Mouse (Mus musculus) megakaryocyte-erythroid progenitor cell, adult 5-6 weeks (primary cell): ENCODE data around the gene Rhou. TPM values are rescaled to one million over a fixed set of nuclear protein-coding genes. Genes with fewer than 3 reads are reported as not detected.

Experiments used
- ATAC-seq: replicated peaks from 2 replicates; pipeline ENCODE4 v1.8.0; 2016; ENCODE audit warnings: mild to moderate bottlenecking, inconsistent platforms; ENCODE audit not compliant: severe bottlenecking, poor library complexity, low FRiP score, low TSS enrichment
- total RNA-seq, 2 experiments: library from RNA; stranded (forward) in 1 of 2; stranded (reverse) in 1 of 2; fragments of 200-1000, 215-1000 nt in 1 of 2; fragments of >200 nt in 1 of 2; fragmentation: Nextera tagmentation in 1 of 2; gene quantifications; 2 replicates each; pipeline ENCODE4 v1.2.3; 2014 to 2017

Gene Rhou
- total RNA-seq, 2 experiments from 2014 or later = 0.05 TPM; not detected in 1

- ATAC-seq = no peak
These were observed 31.1 kb downstream of the Rhou start for GRCm38 (mm10) chr8:123684806-123685205.

DNA sequence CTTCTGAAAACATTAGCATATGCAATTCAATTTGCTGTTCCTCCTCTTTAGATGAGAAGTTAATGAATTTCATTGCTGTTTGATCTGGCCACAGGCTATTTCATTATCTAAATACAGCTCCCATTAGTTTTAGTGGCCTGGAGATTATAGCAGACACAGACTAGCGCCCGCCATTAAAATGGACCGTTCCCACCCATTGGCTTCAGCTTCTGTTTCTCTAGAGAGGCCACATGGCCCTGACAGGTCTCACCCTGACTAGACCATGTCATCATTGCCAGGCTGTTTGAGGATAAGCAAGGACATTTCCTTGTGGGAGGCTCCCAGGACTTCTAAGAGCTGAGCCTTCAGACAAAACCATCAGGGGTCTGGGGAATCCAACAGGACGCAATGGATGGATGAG, 31.7 kb downstream of the Rhou start:
- no peak for ATAC-seq

DNA sequence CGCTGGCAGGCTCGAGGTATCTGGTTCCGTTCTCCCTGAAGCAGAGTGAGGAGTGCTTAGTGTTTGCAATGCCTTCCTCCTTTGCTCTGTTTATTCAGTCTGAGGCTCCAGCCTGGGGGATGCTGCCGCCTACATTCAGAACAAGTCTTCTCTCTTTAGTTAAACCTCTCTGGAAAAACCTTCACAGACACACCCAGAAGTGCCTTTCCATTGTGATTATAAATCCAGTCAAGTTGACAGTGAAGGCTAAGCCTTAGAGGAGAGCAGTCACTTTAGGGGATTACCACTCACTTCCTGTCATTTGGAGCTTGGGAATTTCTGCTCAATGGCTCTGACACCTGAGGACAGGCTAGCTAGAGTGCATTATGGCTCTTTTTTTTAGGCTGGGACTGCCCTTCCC, 34.1 kb downstream of the Rhou start:
- no peak for ATAC-seq

DNA sequence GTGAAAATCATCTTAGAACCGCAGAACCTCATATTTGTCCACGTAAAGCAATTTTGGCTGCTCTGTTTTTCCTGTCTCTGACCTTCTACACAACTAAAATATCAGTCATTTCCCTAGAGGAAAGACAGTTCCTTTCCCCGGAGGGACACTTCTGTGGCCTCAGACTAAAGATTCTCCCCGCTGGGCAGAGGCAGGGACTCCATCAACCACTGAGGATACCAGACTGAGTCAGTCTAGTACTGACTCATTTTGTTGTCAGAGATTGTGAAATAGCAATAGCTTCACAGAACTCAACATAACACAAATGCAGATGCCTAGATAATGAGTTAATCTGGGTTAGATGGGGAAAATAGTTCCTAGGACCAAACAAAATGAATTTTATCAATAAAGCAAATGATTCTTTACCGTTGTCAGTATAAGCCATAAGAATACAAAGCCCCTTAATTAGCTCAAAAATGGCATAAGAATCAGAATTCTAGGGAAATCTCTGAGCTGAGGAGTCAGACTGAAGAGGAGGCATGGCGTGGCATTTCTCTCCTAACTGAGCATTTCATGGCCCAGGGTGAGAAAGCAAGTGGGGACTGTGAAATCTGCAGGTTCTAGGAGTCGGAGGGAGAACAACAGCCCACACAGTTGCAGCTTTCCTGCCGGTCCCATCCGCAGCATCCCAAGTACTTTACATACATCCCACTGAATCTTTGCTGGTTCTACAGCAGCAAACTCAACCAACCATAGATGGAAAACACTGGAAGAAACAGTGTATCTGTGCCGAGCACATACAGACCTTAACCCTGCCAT, 38.6 kb downstream of the Rhou start:
- ATAC-seq = no peak

- no peak for ATAC-seq
These were observed 42.4 kb downstream of the Rhou start for GRCm38 (mm10) chr8:123696167-123696566.

DNA sequence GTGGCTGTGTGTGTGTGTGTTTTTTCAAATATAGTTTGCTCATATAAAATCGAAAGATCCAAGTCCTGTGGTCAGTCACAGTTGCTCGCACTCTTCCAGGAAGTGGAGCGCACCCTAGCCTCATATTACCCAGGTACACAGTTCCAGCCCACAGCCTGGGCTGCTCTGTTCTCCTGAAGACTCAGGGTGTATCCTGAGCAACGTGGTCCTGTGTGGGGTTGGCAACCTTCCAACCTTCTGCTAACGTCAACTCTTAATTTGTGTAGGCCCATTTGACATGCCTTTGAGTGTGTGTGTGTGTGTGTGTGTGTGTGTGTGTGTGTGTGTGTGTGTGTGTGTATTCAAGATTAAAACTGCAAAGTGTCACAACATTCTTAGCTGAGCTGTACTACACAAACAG, 43.6 kb downstream of the Rhou start:
- no peak for ATAC-seq

GRCm38 (mm10) chr8:123700399-123701070, 46.8 kb downstream of the Rhou start:
- ATAC-seq = no peak

GRCm38 (mm10) chr8:123701952-123702587, 48.3 kb downstream of the Rhou start:
- no peak for ATAC-seq

- ATAC-seq = no peak
These were observed 51.6 kb downstream of the Rhou start for GRCm38 (mm10) chr8:123705376-123705775.

- no peak for ATAC-seq
These were observed 53.4 kb downstream of the Rhou start for GRCm38 (mm10) chr8:123707137-123707536.

DNA sequence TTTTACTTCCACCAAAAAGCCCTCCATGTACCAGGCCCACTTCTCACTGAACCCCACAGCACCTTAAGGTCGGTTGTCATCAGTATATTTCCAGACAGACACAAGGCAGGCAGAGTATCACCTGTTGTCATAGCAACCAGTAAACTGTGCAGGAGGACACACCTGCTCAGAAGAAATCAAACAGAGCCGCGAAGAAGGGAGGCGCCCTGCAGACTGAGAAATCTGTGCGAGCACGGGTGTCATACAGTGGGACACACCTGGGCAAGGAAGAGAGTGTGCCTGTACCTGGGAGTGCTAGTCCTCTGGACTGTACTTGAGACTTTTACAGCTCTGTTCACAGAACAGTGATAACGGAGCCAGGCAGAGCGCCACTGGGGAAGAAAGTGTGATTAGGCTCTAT, 55.0 kb downstream of the Rhou start:
- no peak for ATAC-seq

- ATAC-seq = no peak
These were observed 56.6 kb downstream of the Rhou start for GRCm38 (mm10) chr8:123710335-123710734.

Other genes with a start within 250 kb of the Rhou start
- gene Mc1r, start 246.8 kb upstream of the Rhou start, total RNA-seq (2014; fragmentation: Nextera tagmentation) = 0.92 and 1.7 TPM in 2 replicates
- 0.91 TPM in 1 of 2 replicates, not detected in the other for gene Mc1r, start 246.8 kb upstream of the Rhou start, total RNA-seq (2017)
- gene Tubb3, start 242.5 kb upstream of the Rhou start, total RNA-seq (2014; fragmentation: Nextera tagmentation) = 1.0 and 1.3 TPM in 2 replicates
- gene Tubb3, start 242.5 kb upstream of the Rhou start, total RNA-seq (2017) = 0.19 TPM in 1 of 2 replicates, not detected in the other
- gene Def8, start 230.4 kb upstream of the Rhou start, total RNA-seq (2014; fragmentation: Nextera tagmentation) = 60.6 and 61.1 TPM in 2 replicates
- gene Def8, start 230.4 kb upstream of the Rhou start, total RNA-seq (2017) = 33.5 and 45.9 TPM in 2 replicates
- gene Afg3l1, start 176.0 kb upstream of the Rhou start, total RNA-seq (2014; fragmentation: Nextera tagmentation) = 36.2 and 42.0 TPM in 2 replicates
- 19.7 and 20.7 TPM in 2 replicates for gene Afg3l1, start 176.0 kb upstream of the Rhou start, total RNA-seq (2017)
- gene Dbndd1, start 138.5 kb upstream of the Rhou start, total RNA-seq (2014; fragmentation: Nextera tagmentation) = not detected in 2 replicates
- not detected in 2 replicates for gene Dbndd1, start 138.5 kb upstream of the Rhou start, total RNA-seq (2017)
- gene Gas8, start 135.1 kb upstream of the Rhou start, total RNA-seq (2014; fragmentation: Nextera tagmentation) = 1.5 and 4.5 TPM in 2 replicates
- gene Gas8, start 135.1 kb upstream of the Rhou start, total RNA-seq (2017) = 8.6 and 10.8 TPM in 2 replicates
- gene Rab4a, start 152.1 kb downstream of the Rhou start, total RNA-seq (2014; fragmentation: Nextera tagmentation) = 77.5 and 84.1 TPM in 2 replicates
- 23.6 and 42.7 TPM in 2 replicates for gene Rab4a, start 152.1 kb downstream of the Rhou start, total RNA-seq (2017)
- 7.9 and 11.6 TPM in 2 replicates for gene Ccsap, start 206.3 kb downstream of the Rhou start, total RNA-seq (2014; fragmentation: Nextera tagmentation)
- gene Ccsap, start 206.3 kb downstream of the Rhou start, total RNA-seq (2017) = 11.2 and 12.4 TPM in 2 replicates
- not detected in 2 replicates for gene Acta1, start 240.8 kb downstream of the Rhou start, total RNA-seq (2014; fragmentation: Nextera tagmentation)
- not detected in 2 replicates for gene Acta1, start 240.8 kb downstream of the Rhou start, total RNA-seq (2017)